Mouse (Mus musculus) c-Kit-negative CD71-positive TER-119-positive erythroid progenitor cells, embryonic 14.5 days (primary cell): ENCODE results near the gene Ttyh3.

ENCODE experiments used
- DNase-seq: peaks from one replicate; pipeline ENCODE4 v3.0.0-alpha.2; 2013; ENCODE audit warnings: low read depth, low spot score

Gene Ttyh3

GRCm38 (mm10) chr5:140633432-140633831 lies 15.4 kb downstream of the Ttyh3 start:
- DNase-seq = no peak

- DNase-seq = no peak
Measured at GRCm38 (mm10) chr5:140628995-140629394, 19.8 kb downstream of the Ttyh3 start.

- no peak for DNase-seq
Measured at GRCm38 (mm10) chr5:140627580-140627979, 21.3 kb downstream of the Ttyh3 start.

- DNase-seq = no peak
Measured at GRCm38 (mm10) chr5:140624961-140625360, 23.9 kb downstream of the Ttyh3 start.

- DNase-seq = no peak
Measured at GRCm38 (mm10) chr5:140624238-140624637, 24.6 kb downstream of the Ttyh3 start.

GRCm38 (mm10) chr5:140623791-140624190 lies 25.0 kb downstream of the Ttyh3 start:
- DNase-seq = no peak

- no peak for DNase-seq
Measured at GRCm38 (mm10) chr5:140622978-140623670, 25.7 kb downstream of the Ttyh3 start.

GRCm38 (mm10) chr5:140621517-140621916 lies 27.3 kb downstream of the Ttyh3 start:
- DNase-seq = no peak

- no peak for DNase-seq
Measured at GRCm38 (mm10) chr5:140621092-140621491, 27.7 kb downstream of the Ttyh3 start.

- no peak for DNase-seq
Measured at GRCm38 (mm10) chr5:140619895-140620736, 28.7 kb downstream of the Ttyh3 start.

GRCm38 (mm10) chr5:140619151-140619771 lies 29.6 kb downstream of the Ttyh3 start:
- peak; percentile 69 for DNase-seq

- no peak for DNase-seq
Measured at GRCm38 (mm10) chr5:140617714-140618113, 31.1 kb downstream of the Ttyh3 start.

GRCm38 (mm10) chr5:140616691-140617090 lies 32.1 kb downstream of the Ttyh3 start:
- DNase-seq = no peak

- no peak for DNase-seq
Measured at GRCm38 (mm10) chr5:140616110-140616503, 32.7 kb downstream of the Ttyh3 start.

GRCm38 (mm10) chr5:140615321-140616109 lies 33.3 kb downstream of the Ttyh3 start:
- DNase-seq = no peak

- no peak for DNase-seq
Measured at GRCm38 (mm10) chr5:140614837-140615236, 34.0 kb downstream of the Ttyh3 start.

GRCm38 (mm10) chr5:140614141-140614540 lies 34.7 kb downstream of the Ttyh3 start:
- DNase-seq = no peak

GRCm38 (mm10) chr5:140612191-140612590 lies 36.6 kb downstream of the Ttyh3 start:
- no peak for DNase-seq

- no peak for DNase-seq
Measured at GRCm38 (mm10) chr5:140611611-140612185, 37.1 kb downstream of the Ttyh3 start.

- DNase-seq = no peak
Measured at GRCm38 (mm10) chr5:140611021-140611583, 37.7 kb downstream of the Ttyh3 start.
